Mouse (Mus musculus): ENCODE results near the gene Rtl10.

Rtl10 gene

GRCm38 (mm10) chr16:18539281-18539680, 40.6 kb downstream of the Rtl10 start:
- DNase-seq (ENCODE audit: extremely low read depth, insufficient read length, low spot score) = no peak

- DNase-seq (ENCODE audit: extremely low read depth, insufficient read length, low spot score) = peak; percentile 43
These were observed 44.6 kb downstream of the Rtl10 start for GRCm38 (mm10) chr16:18543151-18543829.

- peak; percentile 30 for DNase-seq (ENCODE audit: extremely low read depth, insufficient read length, low spot score)
These were observed 49.2 kb downstream of the Rtl10 start for GRCm38 (mm10) chr16:18547891-18548290.
